Mouse (Mus musculus) myocyte (in vitro differentiated cells): Measurements from ENCODE around the gene 0610010K14Rik.

ENCODE experiments used
- E2F4 ChIP-seq: IDR thresholded peaks from one replicate; pipeline ENCODE4 v1.6.1; 2011; ENCODE audit warnings: mild to moderate bottlenecking, control low read depth, moderate library complexity; ENCODE audit not compliant: insufficient read depth
- POLR2A ChIP-seq: IDR thresholded peaks from one replicate; pipeline ENCODE4 v1.6.1; 2011; ENCODE audit warnings: low read depth, mild to moderate bottlenecking, control low read depth, moderate library complexity; ENCODE audit not compliant: insufficient read length
- TCF12 ChIP-seq: IDR thresholded peaks from one replicate; pipeline ENCODE4 v1.6.1; 2011; ENCODE audit warnings: mild to moderate bottlenecking, control low read depth; ENCODE audit not compliant: poor library complexity, insufficient read depth, severe bottlenecking
- USF1 ChIP-seq: IDR thresholded peaks from one replicate; pipeline ENCODE4 v1.6.1; 2011; ENCODE audit warnings: low read depth, mild to moderate bottlenecking, control low read depth, moderate library complexity

DNA sequence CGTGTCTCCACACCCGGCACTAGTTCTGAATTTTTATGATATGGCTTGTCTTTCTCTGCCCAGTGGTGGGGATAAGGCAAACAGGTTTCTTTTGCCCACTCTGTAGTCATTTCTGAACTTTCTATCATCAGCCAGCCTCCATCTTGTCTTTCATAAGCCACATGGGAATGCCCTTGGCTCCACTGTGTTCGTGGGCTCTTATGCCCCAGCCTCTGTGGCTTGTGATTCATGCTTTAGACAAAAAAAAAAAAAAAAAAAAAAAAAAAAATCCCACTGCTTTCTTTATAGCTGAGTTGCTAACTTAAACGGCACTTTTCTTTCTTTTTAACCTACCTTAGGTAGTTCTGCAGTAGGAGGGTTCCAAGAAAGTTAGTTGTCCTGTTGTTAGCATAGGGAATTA is 45.6 kb downstream of the 0610010K14Rik start:
- TF ChIP-seq TCF12 (no peak), POLR2A (no peak), USF1 (no peak), E2F4 (no peak)
